Mouse (Mus musculus): Measurements from ENCODE around the gene Mpzl3. TPM values are rescaled to one million over a fixed set of nuclear protein-coding genes. Genes with fewer than 3 reads are reported as not detected.

Mpzl3 gene
- polyA plus RNA-seq, 1 experiment, result 0.47 TPM

DNA sequence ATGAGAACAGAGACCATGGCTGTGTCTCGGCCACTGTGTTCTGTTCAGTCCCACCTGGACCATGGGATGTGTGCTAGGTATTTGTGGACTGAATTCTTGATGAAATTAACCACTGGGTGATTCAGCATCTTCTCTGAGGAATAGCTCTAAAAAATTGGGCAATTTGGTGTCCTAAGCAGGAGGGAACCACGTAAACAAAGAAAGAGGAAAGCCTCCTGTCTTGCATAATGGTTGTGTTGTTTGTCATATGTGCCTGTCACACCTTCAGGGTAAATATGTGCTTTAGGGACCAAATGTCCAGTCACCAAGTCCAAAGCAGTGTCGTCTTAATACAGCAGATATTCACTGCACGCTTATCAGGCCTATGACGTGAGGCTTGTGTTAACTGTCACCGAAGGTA lies 9.4 kb downstream of the Mpzl3 start:
- Histone ChIP-seq H3K4me2 (ENCODE audit: low read depth) (no peak overlapping the region), H3K36me3 (ENCODE audit: control insufficient read depth, insufficient read depth) (no peaks in the 10 kb centered on the region), H3ac (ENCODE audit: control insufficient read depth, insufficient read length) (no peak overlapping the region), H3K27me3 (ENCODE audit: control insufficient read depth, insufficient read depth, insufficient read length) (peaks cover 20% of the 10 kb centered on the region), H3K4me3 (no peak overlapping the region), H3K79me2 (ENCODE audit: control insufficient read depth, insufficient read depth) (no peaks in the 10 kb centered on the region)
- TF ChIP-seq CEBPB (IDR thresholded peaks at IDR 0.05; ENCODE audit: insufficient read depth, poor library complexity, severe bottlenecking), result no peak
- no peak for TF ChIP-seq POLR2A (IDR thresholded peaks at IDR 0.05; ENCODE audit: insufficient read length, low read depth)
- TF ChIP-seq SRF (IDR thresholded peaks at IDR 0.05; ENCODE audit: control insufficient read depth, insufficient read length, low read depth), result no peak
- no peak for TF ChIP-seq E2F4 (IDR thresholded peaks at IDR 0.05; ENCODE audit: insufficient read depth)
- no peak for TF ChIP-seq MYOD1 (IDR thresholded peaks at IDR 0.05; ENCODE audit: control insufficient read depth in 1 of 3, insufficient read length in 2 of 3, low read depth in 2 of 3)

- Histone ChIP-seq H3K4me3 (no peak overlapping the region), H3K36me3 (ENCODE audit: control insufficient read depth, insufficient read depth) (no peaks in the 10 kb centered on the region), H3K79me2 (ENCODE audit: control insufficient read depth, insufficient read depth) (no peaks in the 10 kb centered on the region), H3K27me3 (ENCODE audit: control insufficient read depth, insufficient read depth, insufficient read length) (peaks cover 19% of the 10 kb centered on the region), H3ac (ENCODE audit: control insufficient read depth, insufficient read length) (no peak overlapping the region), H3K4me2 (ENCODE audit: low read depth) (no peak overlapping the region)
- TF ChIP-seq POLR2AphosphoS2 (IDR thresholded peaks at IDR 0.05; ENCODE audit: insufficient read length, low read depth) (no peak), SRF (IDR thresholded peaks at IDR 0.05; ENCODE audit: control insufficient read depth, insufficient read length, low read depth) (no peak), TCF12 (IDR thresholded peaks at IDR 0.05; ENCODE audit: insufficient read depth, poor library complexity, severe bottlenecking) (no peak), TCF3 (IDR thresholded peaks at IDR 0.05; ENCODE audit: insufficient read length, low read depth) (no peak), REST (IDR thresholded peaks at IDR 0.05; ENCODE audit: insufficient read depth, insufficient read length) (no peak), CEBPB (IDR thresholded peaks at IDR 0.05; ENCODE audit: insufficient read depth, poor library complexity, severe bottlenecking) (no peak), USF1 (IDR thresholded peaks at IDR 0.05; ENCODE audit: low read depth) (no peak), MYOG (IDR thresholded peaks at IDR 0.05; ENCODE audit: control insufficient read depth in 1 of 3, insufficient read depth in 1 of 3, insufficient read length in 2 of 3, low read depth in 2 of 3) (no peak), POLR2A (IDR thresholded peaks at IDR 0.05; ENCODE audit: insufficient read length, low read depth) (no peak), MYOD1 (IDR thresholded peaks at IDR 0.05; ENCODE audit: control insufficient read depth in 1 of 3, insufficient read length in 2 of 3, low read depth in 2 of 3) (no peak)
Measured at GRCm38 (mm10) chr9:45066735-45067134, 11.7 kb downstream of the Mpzl3 start.

DNA sequence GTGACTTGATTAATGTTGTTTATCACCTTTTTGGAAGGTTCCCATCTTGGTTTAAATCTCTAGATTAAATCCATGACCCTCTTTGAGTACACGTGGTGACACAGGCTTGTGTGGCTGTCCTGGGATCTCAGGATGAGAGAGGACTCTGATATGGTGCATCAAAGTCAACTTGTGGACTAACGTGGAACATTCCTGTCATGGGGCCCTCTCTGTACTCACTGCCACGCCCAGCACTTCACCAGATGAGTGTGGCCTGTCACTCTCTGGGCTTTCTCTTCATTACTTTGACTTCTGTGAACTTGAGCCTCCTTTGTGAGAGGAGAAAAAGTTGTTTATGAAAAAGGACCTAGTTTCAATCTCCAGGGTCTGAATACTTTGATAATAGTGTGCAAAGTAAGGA lies 16.8 kb downstream of the Mpzl3 start:
- Histone ChIP-seq H3K27me3 (ENCODE audit: control insufficient read depth, insufficient read depth, insufficient read length) (peaks cover 43% of the 10 kb centered on the region), H3K79me2 (ENCODE audit: control insufficient read depth, insufficient read depth) (no peaks in the 10 kb centered on the region), H3K4me2 (ENCODE audit: low read depth) (no peak overlapping the region), H3K4me3 (no peak overlapping the region), H3K36me3 (ENCODE audit: control insufficient read depth, insufficient read depth) (no peaks in the 10 kb centered on the region), H3ac (ENCODE audit: control insufficient read depth, insufficient read length) (no peak overlapping the region)
- no peak for TF ChIP-seq REST (IDR thresholded peaks at IDR 0.05; ENCODE audit: insufficient read depth, insufficient read length)
- no peak for TF ChIP-seq E2F4 (IDR thresholded peaks at IDR 0.05; ENCODE audit: insufficient read depth)
- no peak for TF ChIP-seq POLR2AphosphoS2 (IDR thresholded peaks at IDR 0.05; ENCODE audit: insufficient read length, low read depth)
- TF ChIP-seq USF1 (IDR thresholded peaks at IDR 0.05; ENCODE audit: low read depth), result no peak
- no peak for TF ChIP-seq CEBPB (IDR thresholded peaks at IDR 0.05; ENCODE audit: insufficient read depth, poor library complexity, severe bottlenecking)
- TF ChIP-seq MAX (IDR thresholded peaks at IDR 0.05; ENCODE audit: low read depth), result no peak
- no peak for TF ChIP-seq SRF (IDR thresholded peaks at IDR 0.05; ENCODE audit: control insufficient read depth, insufficient read length, low read depth)
- no peak for TF ChIP-seq TCF12 (IDR thresholded peaks at IDR 0.05; ENCODE audit: insufficient read depth, poor library complexity, severe bottlenecking)
- TF ChIP-seq MYOD1 (IDR thresholded peaks at IDR 0.05; ENCODE audit: control insufficient read depth in 1 of 3, insufficient read length in 2 of 3, low read depth in 2 of 3), result no peak
- no peak for TF ChIP-seq TCF3 (IDR thresholded peaks at IDR 0.05; ENCODE audit: insufficient read length, low read depth)
- no peak for TF ChIP-seq MYOG (IDR thresholded peaks at IDR 0.05; ENCODE audit: control insufficient read depth in 1 of 3, insufficient read depth in 1 of 3, insufficient read length in 2 of 3, low read depth in 2 of 3)
- TF ChIP-seq POLR2A (IDR thresholded peaks at IDR 0.05; ENCODE audit: insufficient read length, low read depth), result no peak

DNA sequence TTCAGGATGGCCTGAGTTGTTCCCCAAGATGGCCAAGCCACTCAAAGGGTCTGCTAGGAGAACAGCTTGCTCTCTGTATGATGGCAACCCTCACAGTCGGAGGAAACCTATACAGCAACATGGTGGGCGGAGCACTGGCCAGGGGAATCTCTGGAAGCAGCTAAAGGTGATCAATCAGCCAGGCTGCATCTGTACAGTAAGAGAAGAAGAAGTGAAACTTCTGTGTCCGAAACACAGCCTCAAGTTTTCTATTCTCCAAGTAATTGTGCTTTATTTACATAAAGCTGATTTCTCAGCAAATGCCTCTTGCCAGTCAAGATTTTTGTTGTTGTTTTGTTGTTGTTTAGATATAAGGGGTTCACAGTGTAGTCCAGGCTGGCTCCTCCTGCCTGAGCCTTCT lies 22.9 kb downstream of the Mpzl3 start:
- TF ChIP-seq E2F4 (IDR thresholded peaks at IDR 0.05; ENCODE audit: insufficient read depth) (no peak), SRF (IDR thresholded peaks at IDR 0.05; ENCODE audit: control insufficient read depth, insufficient read length, low read depth) (no peak), MYOD1 (IDR thresholded peaks at IDR 0.05; ENCODE audit: control insufficient read depth in 1 of 3, insufficient read length in 2 of 3, low read depth in 2 of 3) (no peak), MAX (IDR thresholded peaks at IDR 0.05; ENCODE audit: low read depth) (no peak), POLR2AphosphoS2 (IDR thresholded peaks at IDR 0.05; ENCODE audit: insufficient read length, low read depth) (no peak), TCF12 (IDR thresholded peaks at IDR 0.05; ENCODE audit: insufficient read depth, poor library complexity, severe bottlenecking) (no peak), POLR2A (IDR thresholded peaks at IDR 0.05; ENCODE audit: insufficient read length, low read depth) (no peak), MYOG (IDR thresholded peaks at IDR 0.05; ENCODE audit: control insufficient read depth in 1 of 3, insufficient read depth in 1 of 3, insufficient read length in 2 of 3, low read depth in 2 of 3) (no peak), REST (IDR thresholded peaks at IDR 0.05; ENCODE audit: insufficient read depth, insufficient read length) (no peak), USF1 (IDR thresholded peaks at IDR 0.05; ENCODE audit: low read depth) (no peak), TCF3 (IDR thresholded peaks at IDR 0.05; ENCODE audit: insufficient read length, low read depth) (no peak), CEBPB (IDR thresholded peaks at IDR 0.05; ENCODE audit: insufficient read depth, poor library complexity, severe bottlenecking) (no peak)
- H3K36me3 ChIP-seq (ENCODE audit: control insufficient read depth, insufficient read depth), result no peaks in the 10 kb centered on the region

GRCm38 (mm10) chr9:45079011-45079410 lies 24.0 kb downstream of the Mpzl3 start, which contains the start of gene Jaml:
Gene Jaml (plus strand): TSS chr9:45079183.
- H3K79me2 ChIP-seq (ENCODE audit: control insufficient read depth, insufficient read depth), result no peaks in the 10 kb centered on the region
- TF ChIP-seq TCF12 (IDR thresholded peaks at IDR 0.05; ENCODE audit: insufficient read depth, poor library complexity, severe bottlenecking), result no peak
- TF ChIP-seq TCF3 (IDR thresholded peaks at IDR 0.05; ENCODE audit: insufficient read length, low read depth), result no peak
- no peak for TF ChIP-seq MAX (IDR thresholded peaks at IDR 0.05; ENCODE audit: low read depth)
- no peak for TF ChIP-seq SRF (IDR thresholded peaks at IDR 0.05; ENCODE audit: control insufficient read depth, insufficient read length, low read depth)
- no peak for TF ChIP-seq MYOD1 (IDR thresholded peaks at IDR 0.05; ENCODE audit: control insufficient read depth in 1 of 3, insufficient read length in 2 of 3, low read depth in 2 of 3)
- TF ChIP-seq MYOG (IDR thresholded peaks at IDR 0.05; ENCODE audit: control insufficient read depth in 1 of 3, insufficient read depth in 1 of 3, insufficient read length in 2 of 3, low read depth in 2 of 3), result no peak
- TF ChIP-seq E2F4 (IDR thresholded peaks at IDR 0.05; ENCODE audit: insufficient read depth), result no peak
- no peaks in the 10 kb centered on the region for H3K36me3 ChIP-seq (ENCODE audit: control insufficient read depth, insufficient read depth)
- H3K4me2 ChIP-seq (ENCODE audit: low read depth), result no peak within 1 kb of the TSS
- no peak within 1 kb of the TSS for H3K4me3 ChIP-seq
- peaks cover 65% of the 10 kb centered on the region for H3K27me3 ChIP-seq (ENCODE audit: control insufficient read depth, insufficient read depth, insufficient read length)
- H3ac ChIP-seq (ENCODE audit: control insufficient read depth, insufficient read length), result no peak within 1 kb of the TSS

More for the DNA sequence above, 22.9 kb downstream of the Mpzl3 start:
- Histone ChIP-seq H3K27me3 (ENCODE audit: control insufficient read depth, insufficient read depth, insufficient read length) (peaks cover 64% of the 10 kb centered on the region), H3K79me2 (ENCODE audit: control insufficient read depth, insufficient read depth) (no peaks in the 10 kb centered on the region), H3K4me2 (ENCODE audit: low read depth) (no peak overlapping the region), H3ac (ENCODE audit: control insufficient read depth, insufficient read length) (no peak overlapping the region), H3K4me3 (no peak overlapping the region)

Measured in myocyte (in vitro differentiated cells).